Mouse (Mus musculus) heart, adult 2 months (tissue): ENCODE results near the gene Fstl5.

Experiments
- CTCF ChIP-seq: fragments of 200-600 bp; IDR thresholded peaks from 2 replicates; pipeline ENCODE4 v1.8.1; 2022; ENCODE audit warnings: antibody characterized with exemption, mild to moderate bottlenecking, moderate library complexity
- EP300 ChIP-seq: fragments of 200-500 bp; IDR thresholded peaks from 2 replicates; pipeline ENCODE4 v1.6.1; 2011; ENCODE audit warnings: low read depth, low read length, control low read depth; ENCODE audit not compliant: insufficient read depth
- POLR2A ChIP-seq: fragments of 200-500 bp; IDR thresholded peaks from 2 replicates; pipeline ENCODE4 v1.6.1; 2011; ENCODE audit warnings: mild to moderate bottlenecking, low read depth, low read length, control low read depth; ENCODE audit not compliant: insufficient read depth

DNA sequence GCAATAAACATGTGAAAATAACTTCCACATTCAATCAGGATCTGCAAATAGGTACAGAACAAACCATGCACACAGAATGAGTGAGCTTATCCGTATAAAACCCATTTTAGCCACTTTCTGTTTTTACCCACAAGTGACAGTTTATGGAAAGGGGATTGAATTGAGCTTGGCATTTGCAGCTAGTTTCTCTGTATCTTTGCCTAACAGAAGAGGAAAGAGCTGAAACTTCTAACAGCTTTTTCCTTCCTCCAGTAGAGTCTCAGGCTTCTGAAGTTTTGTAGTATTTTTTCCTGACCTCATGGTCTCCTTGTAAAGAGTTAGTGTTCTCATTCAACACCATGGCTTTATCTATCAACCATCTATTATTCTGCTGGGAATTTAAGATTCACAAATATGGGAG, 177.3 kb downstream of the Fstl5 start:
- TF ChIP-seq CTCF (no peak), EP300 (no peak), POLR2A (no peak)
